Mouse (Mus musculus): Measurements from ENCODE around the gene Polr2b.

DNA sequence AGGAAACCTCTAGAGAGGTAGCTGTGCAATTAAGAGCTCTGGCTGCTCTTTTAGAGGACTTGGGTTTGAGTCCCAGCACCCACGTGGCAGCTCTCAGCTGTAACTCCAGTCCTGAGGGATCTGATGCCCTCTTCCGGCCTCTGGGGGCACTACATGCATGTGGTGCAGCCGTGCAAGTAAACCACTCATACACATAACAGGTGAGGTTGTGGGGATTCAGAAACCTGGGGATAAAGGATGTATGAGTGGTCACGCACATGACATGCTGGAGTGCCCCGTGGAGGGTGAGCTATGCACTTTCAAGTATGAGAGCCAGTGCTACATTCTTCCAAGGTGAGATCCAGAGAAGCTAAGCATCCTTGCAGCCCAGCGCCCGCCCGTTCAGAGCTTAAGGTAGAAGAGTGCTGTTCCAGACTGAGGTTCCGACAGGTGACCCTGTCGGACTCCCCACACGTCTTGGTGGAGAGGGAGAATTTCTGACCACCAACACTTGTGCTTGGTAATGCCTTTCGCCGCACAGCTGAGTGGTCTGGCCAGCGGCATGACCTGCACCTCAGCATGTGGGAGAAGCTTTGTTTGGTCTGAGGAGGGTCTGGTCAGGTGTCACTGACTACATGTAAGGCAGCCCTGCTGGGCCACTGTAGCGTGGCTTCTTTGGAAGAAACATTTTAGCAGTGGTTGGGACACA lies 40.2 kb downstream of the Polr2b start:
- TF ChIP-seq CTCF (IDR thresholded peaks at IDR 0.05; ENCODE audit: low read depth) (peak; percentile 34), EP300 (IDR thresholded peaks at IDR 0.05; ENCODE audit: low read depth) (no peak)
